Mouse (Mus musculus): Measurements from ENCODE around the gene Psenen.
A peak's percentile ranks its signal among the peaks of the same experiment; 100 is the strongest.

Psenen gene

GRCm38 (mm10) chr7:30588676-30589434, 25.4 kb upstream of the Psenen start, which contains the start of gene Kmt2b:
Gene Kmt2b (minus strand): TSS chr7:30588726.
- DNase-seq (ENCODE audit: low read depth, low spot score) = peak; percentile 100

GRCm38 (mm10) chr7:30587842-30588667, 24.6 kb upstream of the Psenen start:
- DNase-seq (ENCODE audit: low read depth, low spot score) = peak; percentile 45

GRCm38 (mm10) chr7:30586455-30587020, 23.1 kb upstream of the Psenen start:
- DNase-seq (ENCODE audit: low read depth, low spot score) = no peak

DNA sequence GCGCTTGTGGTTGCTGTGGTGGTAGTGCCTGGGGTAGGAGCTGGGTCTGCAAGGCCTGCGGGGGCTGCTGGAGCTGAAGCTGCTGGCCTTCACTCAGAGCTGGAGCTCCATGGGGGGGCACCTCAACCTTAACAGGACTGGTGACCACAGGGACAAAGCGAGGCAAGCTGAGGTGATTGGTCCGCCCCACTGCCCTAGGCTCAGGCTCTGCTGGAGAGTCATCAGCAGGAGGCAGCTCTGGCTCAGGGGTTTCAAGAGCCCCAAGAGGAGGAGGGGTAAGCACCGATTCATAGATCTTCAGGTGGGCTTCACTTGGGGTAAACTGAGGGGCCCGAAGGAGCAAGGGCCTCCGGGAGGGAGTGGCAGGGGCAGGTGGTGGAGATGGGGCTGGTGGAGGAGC, 21.7 kb upstream of the Psenen start:
- no peak for DNase-seq (ENCODE audit: low read depth, low spot score)

- no peak for DNase-seq (ENCODE audit: low read depth, low spot score)
Observed at GRCm38 (mm10) chr7:30584339-30584738, 20.9 kb upstream of the Psenen start.

GRCm38 (mm10) chr7:30581547-30581946, 18.1 kb upstream of the Psenen start:
- no peak for DNase-seq (ENCODE audit: low read depth, low spot score)

GRCm38 (mm10) chr7:30579950-30580349, 16.5 kb upstream of the Psenen start:
- DNase-seq (ENCODE audit: low read depth, low spot score) = no peak

GRCm38 (mm10) chr7:30572969-30573368, 9.5 kb upstream of the Psenen start:
- no peak for DNase-seq (ENCODE audit: low read depth, low spot score)

GRCm38 (mm10) chr7:30572389-30572788, 9.0 kb upstream of the Psenen start:
- no peak for DNase-seq (ENCODE audit: low read depth, low spot score)

- no peak for DNase-seq (ENCODE audit: low read depth, low spot score)
Observed at GRCm38 (mm10) chr7:30567555-30567954, 4.1 kb upstream of the Psenen start.

DNA sequence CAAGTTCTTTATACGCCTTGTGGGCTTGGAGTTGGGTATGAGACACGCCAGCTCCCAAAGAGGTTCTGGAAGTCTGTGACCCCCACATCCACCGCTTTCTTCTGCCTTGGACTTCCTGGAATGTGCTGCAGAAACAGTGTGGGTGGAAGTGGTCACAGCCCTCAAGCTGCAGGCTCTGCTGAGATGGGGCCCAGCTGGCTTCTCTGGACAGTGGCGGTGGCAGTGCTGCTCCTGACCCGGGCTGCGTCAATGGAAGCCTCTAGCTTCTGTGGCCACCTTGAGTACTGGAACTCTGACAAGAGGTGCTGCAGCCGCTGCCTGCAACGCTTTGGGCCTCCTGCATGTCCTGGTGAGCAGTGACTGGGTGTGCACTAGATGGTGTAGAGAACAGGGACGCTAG, 2.6 kb upstream of the Psenen start:
- DNase-seq (ENCODE audit: low read depth, low spot score) = no peak

- DNase-seq (ENCODE audit: low read depth, low spot score) = no peak
Observed at GRCm38 (mm10) chr7:30564970-30565571, 1.6 kb upstream of the Psenen start, which contains the start of gene Igflr1. Gene Igflr1 (plus strand): TSS chr7:30565427.

GRCm38 (mm10) chr7:30563906-30564280, 466 bp upstream of the Psenen start:
- peak; percentile 46 for DNase-seq (ENCODE audit: low read depth, low spot score)

GRCm38 (mm10) chr7:30562526-30563116, 806 bp downstream of the Psenen start:
- no peak for DNase-seq (ENCODE audit: low read depth, low spot score)

DNA sequence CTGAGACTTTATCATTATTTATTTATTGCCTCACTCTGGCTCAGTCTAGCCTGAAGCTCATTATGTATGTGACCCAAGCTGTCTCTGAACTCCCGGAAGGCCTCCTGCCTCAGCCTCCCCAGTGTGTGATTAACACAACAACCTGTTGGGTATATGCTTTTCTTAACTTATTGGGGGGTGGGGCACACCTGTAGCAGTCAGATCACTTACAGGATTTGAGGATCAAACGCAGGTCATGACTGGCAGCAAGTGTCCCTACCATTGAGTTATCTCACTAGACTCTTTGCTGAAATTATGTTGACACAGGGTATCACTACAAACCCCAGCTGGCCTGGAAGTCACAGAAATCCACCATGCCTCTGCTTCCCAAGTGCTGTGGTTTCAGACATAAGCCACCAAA, 3.1 kb downstream of the Psenen start:
- DNase-seq (ENCODE audit: low read depth, low spot score) = no peak

DNA sequence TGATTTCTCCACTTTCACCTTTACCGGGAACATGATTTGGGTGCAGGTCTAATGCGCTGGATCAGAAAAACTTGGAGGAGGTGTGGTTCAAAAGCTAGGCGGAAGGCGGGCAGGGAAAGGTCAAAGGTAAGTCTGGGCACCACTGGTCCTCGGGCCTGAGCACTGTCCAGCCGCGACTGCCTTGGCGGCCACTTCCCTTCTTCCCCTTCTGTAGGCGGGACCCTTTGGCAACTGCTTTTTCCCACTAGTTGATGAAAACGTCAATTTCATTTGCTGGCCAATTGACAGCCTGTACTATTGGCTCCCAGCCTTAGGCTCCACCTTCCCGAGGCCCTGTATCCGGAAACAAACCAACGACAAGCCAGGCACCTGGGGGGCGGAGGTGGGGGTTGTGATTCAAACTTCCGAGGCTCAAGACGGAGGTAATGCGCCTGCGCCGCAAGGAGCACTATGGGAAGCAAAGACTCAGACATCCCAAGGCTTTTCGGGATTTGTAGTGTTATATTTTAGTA, 3.9 kb downstream of the Psenen start, which contains the start of gene Lin37:
Gene Lin37, minus strand, starts transcription at position 396 of the 512 bp plus-strand sequence.
- peak; percentile 99 for DNase-seq (ENCODE audit: low read depth, low spot score)

- DNase-seq (ENCODE audit: low read depth, low spot score) = no peak
Observed at GRCm38 (mm10) chr7:30558656-30559442, 4.6 kb downstream of the Psenen start.

GRCm38 (mm10) chr7:30557901-30558514, 5.4 kb downstream of the Psenen start:
- DNase-seq (ENCODE audit: low read depth, low spot score) = peak; percentile 56

- DNase-seq (ENCODE audit: low read depth, low spot score) = no peak
Observed at GRCm38 (mm10) chr7:30556894-30557536, 6.4 kb downstream of the Psenen start.
